17 mouse cellular contexts compared by ENCODE assay signal in genomic region chr13:102333667-102334066, GRCm38 (mm10).
DNase-seq lines count a peak whose midpoint lies in the region; ATAC-seq and TF ChIP-seq lines count a peak whose summit lies in the region.
"Had no signal": no experiment of that assay in that cellular context is flagged by ENCODE, and none has a peak within 500 bp of the region (broad histone marks: within the 10 kb centered on the region; RNA-seq: fewer than 3 reads in every experiment).

No protein-coding gene starts in this region.

- no peaks in the 10 kb centered on the region for H3K27me3 ChIP-seq in heart, postnatal 0 days (ENCODE audit: control insufficient read depth, insufficient read depth, low read length)
- no peaks in the 10 kb centered on the region for H3K27me3 ChIP-seq in limb, embryonic 14.5 days (ENCODE audit: control insufficient read depth, insufficient read depth, low read length)
- H3K27me3 ChIP-seq: embryonic facial prominence, embryonic 13.5 days; kidney, embryonic 15.5 days; liver, embryonic 13.5 days had no signal

- no peak overlapping the region for H3K9ac ChIP-seq in heart, postnatal 0 days (replicated peaks; ENCODE audit: low read depth, low read length)
- H3K9ac ChIP-seq in limb, embryonic 14.5 days (ENCODE audit: low read depth, low read length, severe bottlenecking): no peak overlapping the region
- H3K9ac ChIP-seq: embryonic facial prominence, embryonic 13.5 days; kidney, embryonic 15.5 days; liver, embryonic 13.5 days; lung, embryonic 14.5 days had no signal

- no peak for DNase-seq in gastrocnemius, adult 2 months
- DNase-seq in gastrocnemius, postnatal 10 days: no peak
- no peak for DNase-seq in heart, postnatal 0 days (ENCODE audit: low spot score)
- no peak for DNase-seq in heart, postnatal 25 days (ENCODE audit: low spot score)
- peak; percentile 12 for DNase-seq in brain, embryonic 14.5 days (ENCODE audit: low read depth)
- DNase-seq in limb, embryonic 14.5 days (ENCODE audit: low spot score): no peak
- DNase-seq: liver, embryonic 13.5 days; lung, postnatal 36 days; thymus, postnatal 36 days had no signal

- H3K4me3 ChIP-seq in gastrocnemius, adult 2 months: no peak overlapping the region
- H3K4me3 ChIP-seq in heart, postnatal 0 days (ENCODE audit: low read depth, low read length): no peak overlapping the region
- H3K4me3 ChIP-seq in limb, embryonic 14.5 days (replicated peaks; ENCODE audit: low read length): no peak overlapping the region
- H3K4me3 ChIP-seq: embryonic facial prominence, embryonic 13.5 days; heart, embryonic 10.5 days; kidney, embryonic 15.5 days; left cerebral cortex, adult 2 months; liver, embryonic 13.5 days had no signal

- no peak for ATAC-seq in heart, postnatal 0 days (ENCODE audit: insufficient read depth, low read depth)
- ATAC-seq in limb, embryonic 14.5 days (ENCODE audit: low FRiP score, low read depth): no peak
- ATAC-seq in erythroid progenitor cell, adult 5-6 weeks (replicated peaks; ENCODE audit: low FRiP score, poor library complexity, severe bottlenecking): no peak
- ATAC-seq: intestine, embryonic 16.5 days; midbrain, embryonic 16.5 days had no signal

- TF ChIP-seq CTCF in gastrocnemius, adult 2 months (IDR thresholded peaks at IDR 0.05): no peak
- no peak for TF ChIP-seq CTCF in heart, postnatal 0 days (IDR thresholded peaks at IDR 0.05; ENCODE audit: low read depth)
- no peak for TF ChIP-seq CTCF in brain, embryonic 14.5 days (IDR thresholded peaks at IDR 0.05; ENCODE audit: borderline replicate concordance, extremely low read depth, insufficient read depth, insufficient read length)

- intact Hi-C loops in gastrocnemius, adult 2 months (cut with DNase I): loop anchor here (10.0 kb wide), 1 partner anchor 311 kb away; no protein-coding TSS in a partner anchor
- intact Hi-C loops in heart, postnatal 25 days (cut with DNase I): loop anchor here (10.0 kb wide), 1 partner anchor 311 kb away; no protein-coding TSS in a partner anchor

- H3K9me3 ChIP-seq in heart, postnatal 0 days (replicated peaks; ENCODE audit: control insufficient read depth, low read length): no peaks in the 10 kb centered on the region
- 0 out of 2 replicates have a peak, but pooled peaks cover 3% of the 10 kb centered on the region for H3K9me3 ChIP-seq in limb, embryonic 14.5 days (ENCODE audit: control insufficient read depth, low read length)
- H3K9me3 ChIP-seq: heart, embryonic 10.5 days; kidney, embryonic 15.5 days; liver, embryonic 13.5 days had no signal

- H3K4me2 ChIP-seq in heart, postnatal 0 days (ENCODE audit: low read depth, low read length): peak overlapping the region; percentile 35; the same call in 1 of the 2 replicates
- H3K4me2 ChIP-seq in limb, embryonic 14.5 days (replicated peaks; ENCODE audit: low read depth, low read length, severe bottlenecking): 0 out of 2 replicates have a peak overlapping the region, but pooled peaks have one; percentile 39
- H3K4me2 ChIP-seq: embryonic facial prominence, embryonic 13.5 days; liver, embryonic 13.5 days had no signal

- WGBS in heart, postnatal 0 days: 70% methylated on average over 1 of the region's 1 CpGs
- WGBS in limb, embryonic 14.5 days: 56% methylated on average over 1 of the region's 1 CpGs

- H3K4me1 ChIP-seq in heart, postnatal 0 days (ENCODE audit: control insufficient read depth, insufficient read depth): 0 out of 2 replicates have a peak, but pooled peaks cover 4% of the 10 kb centered on the region
- peaks cover 17% of the 10 kb centered on the region for H3K4me1 ChIP-seq in limb, embryonic 14.5 days (ENCODE audit: control insufficient read depth, insufficient read depth, low read length)
- H3K4me1 ChIP-seq: liver, embryonic 13.5 days had no signal

- 0 out of 2 replicates have a peak overlapping the region, but pooled peaks have one; percentile 50 for H3K27ac ChIP-seq in gastrocnemius, adult 2 months
- peak overlapping the region; percentile 56; the same call in 1 of the 2 replicates for H3K27ac ChIP-seq in heart, postnatal 0 days (ENCODE audit: low read depth)
- no peak overlapping the region for H3K27ac ChIP-seq in limb, embryonic 14.5 days (replicated peaks; ENCODE audit: low read depth, low read length)
- H3K27ac ChIP-seq: embryonic facial prominence, embryonic 13.5 days; heart, embryonic 10.5 days; kidney, embryonic 15.5 days; liver, embryonic 13.5 days had no signal

- no peak for TF ChIP-seq EP300 in heart, postnatal 0 days (IDR thresholded peaks at IDR 0.05; ENCODE audit: low read depth)

- no peaks in the 10 kb centered on the region for H3K36me3 ChIP-seq in heart, postnatal 0 days (replicated peaks; ENCODE audit: control insufficient read depth, insufficient read depth, low read length)
- H3K36me3 ChIP-seq in limb, embryonic 14.5 days (ENCODE audit: control insufficient read depth, insufficient read depth, low read length): no peaks in the 10 kb centered on the region
- H3K36me3 ChIP-seq: embryonic facial prominence, embryonic 13.5 days; heart, embryonic 10.5 days; kidney, embryonic 15.5 days; liver, embryonic 13.5 days had no signal

- TF ChIP-seq POLR2A in brain, embryonic 14.5 days (IDR thresholded peaks at IDR 0.05; ENCODE audit: borderline replicate concordance, extremely low read depth, insufficient read depth, insufficient read length, poor library complexity, severe bottlenecking): no peak
- TF ChIP-seq POLR2A in limb, embryonic 14.5 days (IDR thresholded peaks at IDR 0.05; ENCODE audit: borderline replicate concordance, extremely low read depth, insufficient read depth, insufficient read length): no peak
